Mouse (Mus musculus) stomach, embryonic 15.5 days (tissue): ENCODE measurements at regions not wholly inside any gene's neighbourhood (a gene's known extent, or its start where the extent isn't known, plus 50 kb on each side); places are given as distances from the start of the nearest gene placed in this dataset.

Experiments
- ATAC-seq: fragments of 200-750 bp; cut with Nextera tagmentation; 2 replicates; pipeline ENCODE4 v1.8.0; 2017; ENCODE audit warnings: low read depth, moderate number of reproducible peaks, moderate TSS enrichment; ENCODE audit not compliant: insufficient read depth, low FRiP score
- H3K27ac ChIP-seq: fragments of 300-500 bp; sonication (generic); 2 replicates; pipeline ENCODE4 v1.5.1; 2015; ENCODE audit warnings: mild to moderate bottlenecking, inconsistent platforms
- H3K27me3 ChIP-seq: fragments of 300-500 bp; sonication (generic); replicated peaks from 2 replicates; pipeline ENCODE4 v1.6.1; 2015; ENCODE audit warnings: inconsistent platforms
- H3K36me3 ChIP-seq: fragments of 300-500 bp; sonication (generic); 2 replicates; pipeline ENCODE4 v1.6.1; 2015; ENCODE audit warnings: inconsistent platforms
- H3K4me1 ChIP-seq: fragments of 300-500 bp; sonication (generic); 2 replicates; pipeline ENCODE4 v1.6.1; 2015; ENCODE audit warnings: inconsistent platforms
- H3K4me2 ChIP-seq: fragments of 300-500 bp; sonication (generic); 2 replicates; pipeline ENCODE4 v1.6.1; 2015; ENCODE audit warnings: mild to moderate bottlenecking, inconsistent platforms
- H3K4me3 ChIP-seq: fragments of 300-500 bp; sonication (generic); replicated peaks from 2 replicates; pipeline ENCODE4 v1.5.1; 2015; ENCODE audit warnings: inconsistent platforms
- H3K9ac ChIP-seq: fragments of 300-500 bp; sonication (generic); 2 replicates; pipeline ENCODE4 v1.6.1; 2015; ENCODE audit warnings: inconsistent platforms
- H3K9me3 ChIP-seq: fragments of 300-500 bp; sonication (generic); 2 replicates; pipeline ENCODE4 v1.6.1; 2016; ENCODE audit warnings: inconsistent platforms
- WGBS: fragments of 180-500 bp; shearing (Covaris S2); methylation state at CpG from one replicate; pipeline ENCODE4 v1.1.7; 2015; 5-methylcytosine and 5-hydroxymethylcytosine counted together

- WGBS, result 76% methylated on average over 2 of the region's 3 CpGs
- H3K4me2 ChIP-seq, result no peak overlapping the region
- H3K9ac ChIP-seq, result no peak overlapping the region
- no peaks in the 10 kb centered on the region for H3K36me3 ChIP-seq
- H3K4me1 ChIP-seq, result no peaks in the 10 kb centered on the region
- no peaks in the 10 kb centered on the region for H3K9me3 ChIP-seq
- no peak for ATAC-seq
- H3K27me3 ChIP-seq, result no peaks in the 10 kb centered on the region
- no peak overlapping the region for H3K27ac ChIP-seq
- H3K4me3 ChIP-seq, result no peak overlapping the region
Measured at GRCm38 (mm10) chr6:6657928-6658500, 79.6 kb upstream of the Sem1 start.

GRCm38 (mm10) chr6:6660072-6660471 lies 81.6 kb upstream of the Sem1 start:
- no peak overlapping the region for H3K27ac ChIP-seq
- H3K4me3 ChIP-seq, result no peak overlapping the region
- no peaks in the 10 kb centered on the region for H3K9me3 ChIP-seq
- H3K4me1 ChIP-seq, result no peaks in the 10 kb centered on the region
- H3K9ac ChIP-seq, result no peak overlapping the region
- no peak overlapping the region for H3K4me2 ChIP-seq
- 52% methylated on average over 5 of the region's 5 CpGs for WGBS
- no peak for ATAC-seq
- no peaks in the 10 kb centered on the region for H3K36me3 ChIP-seq
- no peaks in the 10 kb centered on the region for H3K27me3 ChIP-seq

GRCm38 (mm10) chr6:6666762-6667161 lies 88.3 kb upstream of the Sem1 start:
- no peak overlapping the region for H3K4me3 ChIP-seq
- no peaks in the 10 kb centered on the region for H3K27me3 ChIP-seq
- no peak overlapping the region for H3K4me2 ChIP-seq
- H3K4me1 ChIP-seq, result no peaks in the 10 kb centered on the region
- no peak overlapping the region for H3K27ac ChIP-seq
- 90% methylated on average over 5 of the region's 5 CpGs for WGBS
- no peaks in the 10 kb centered on the region for H3K9me3 ChIP-seq
- no peaks in the 10 kb centered on the region for H3K36me3 ChIP-seq
- ATAC-seq, result no peak
- H3K9ac ChIP-seq, result no peak overlapping the region

GRCm38 (mm10) chr6:6689241-6689640 lies 110.8 kb upstream of the Sem1 start:
- H3K27ac ChIP-seq, result no peak overlapping the region
- H3K36me3 ChIP-seq, result no peaks in the 10 kb centered on the region
- H3K9ac ChIP-seq, result no peak overlapping the region
- WGBS, result 68% methylated on average over 5 of the region's 5 CpGs
- H3K9me3 ChIP-seq, result no peaks in the 10 kb centered on the region
- no peaks in the 10 kb centered on the region for H3K27me3 ChIP-seq
- no peaks in the 10 kb centered on the region for H3K4me1 ChIP-seq
- no peak overlapping the region for H3K4me3 ChIP-seq
- ATAC-seq, result no peak
- H3K4me2 ChIP-seq, result no peak overlapping the region

- Histone ChIP-seq H3K27ac (no peak overlapping the region), H3K27me3 (no peaks in the 10 kb centered on the region), H3K4me2 (no peak overlapping the region), H3K9me3 (no peaks in the 10 kb centered on the region), H3K36me3 (no peaks in the 10 kb centered on the region), H3K4me1 (no peaks in the 10 kb centered on the region), H3K4me3 (no peak overlapping the region), H3K9ac (no peak overlapping the region)
- no peak for ATAC-seq
- 63% methylated on average over 5 of the region's 5 CpGs for WGBS
Measured at GRCm38 (mm10) chr6:6690188-6690587, 111.7 kb upstream of the Sem1 start.

- ATAC-seq, result no peak
- no peak overlapping the region for H3K4me3 ChIP-seq
- H3K27ac ChIP-seq, result no peak overlapping the region
- H3K36me3 ChIP-seq, result no peaks in the 10 kb centered on the region
- WGBS, result 83% methylated on average over 8 of the region's 8 CpGs
- H3K4me1 ChIP-seq, result no peaks in the 10 kb centered on the region
- no peaks in the 10 kb centered on the region for H3K27me3 ChIP-seq
- no peak overlapping the region for H3K9ac ChIP-seq
- no peaks in the 10 kb centered on the region for H3K9me3 ChIP-seq
- no peak overlapping the region for H3K4me2 ChIP-seq
Measured at GRCm38 (mm10) chr6:6692056-6692770, 113.8 kb upstream of the Sem1 start.

- Histone ChIP-seq H3K27me3 (no peaks in the 10 kb centered on the region), H3K36me3 (no peaks in the 10 kb centered on the region), H3K9me3 (no peaks in the 10 kb centered on the region), H3K4me3 (no peak overlapping the region), H3K9ac (no peak overlapping the region), H3K27ac (no peak overlapping the region), H3K4me2 (no peak overlapping the region), H3K4me1 (no peaks in the 10 kb centered on the region)
- 75% methylated on average over 11 of the region's 11 CpGs for WGBS
- ATAC-seq, result no peak
Measured at GRCm38 (mm10) chr6:6695742-6696430, 117.4 kb upstream of the Sem1 start.

- H3K4me2 ChIP-seq, result no peak overlapping the region
- no peaks in the 10 kb centered on the region for H3K36me3 ChIP-seq
- no peaks in the 10 kb centered on the region for H3K4me1 ChIP-seq
- no peak for ATAC-seq
- no peak overlapping the region for H3K9ac ChIP-seq
- WGBS, result 21% methylated on average over 10 of the region's 10 CpGs
- no peaks in the 10 kb centered on the region for H3K9me3 ChIP-seq
- H3K4me3 ChIP-seq, result no peak overlapping the region
- no peaks in the 10 kb centered on the region for H3K27me3 ChIP-seq
- no peak overlapping the region for H3K27ac ChIP-seq
Measured at GRCm38 (mm10) chr6:6697418-6697979, 119.0 kb upstream of the Sem1 start.

GRCm38 (mm10) chr6:6706729-6707128 lies 128.3 kb upstream of the Sem1 start:
- Histone ChIP-seq H3K27me3 (no peaks in the 10 kb centered on the region), H3K4me1 (no peaks in the 10 kb centered on the region), H3K27ac (no peak overlapping the region), H3K36me3 (no peaks in the 10 kb centered on the region), H3K9ac (no peak overlapping the region), H3K4me3 (no peak overlapping the region), H3K9me3 (no peaks in the 10 kb centered on the region), H3K4me2 (no peak overlapping the region)
- no peak for ATAC-seq
- WGBS, result 83% methylated on average over 4 of the region's 4 CpGs

- WGBS, result 68% methylated on average over 3 of the region's 3 CpGs
- no peaks in the 10 kb centered on the region for H3K4me1 ChIP-seq
- no peaks in the 10 kb centered on the region for H3K36me3 ChIP-seq
- H3K9ac ChIP-seq, result no peak overlapping the region
- H3K27me3 ChIP-seq, result no peaks in the 10 kb centered on the region
- H3K27ac ChIP-seq, result no peak overlapping the region
- no peak overlapping the region for H3K4me3 ChIP-seq
- ATAC-seq, result no peak
- H3K4me2 ChIP-seq, result no peak overlapping the region
- H3K9me3 ChIP-seq, result no peaks in the 10 kb centered on the region
Measured at GRCm38 (mm10) chr6:6709057-6709456, 130.6 kb upstream of the Sem1 start.

GRCm38 (mm10) chr6:6730259-6730658 lies 132.9 kb upstream of the Dlx6 start:
- H3K9ac ChIP-seq, result no peak overlapping the region
- H3K9me3 ChIP-seq, result no peaks in the 10 kb centered on the region
- no peak overlapping the region for H3K4me2 ChIP-seq
- no peaks in the 10 kb centered on the region for H3K36me3 ChIP-seq
- ATAC-seq, result no peak
- H3K4me1 ChIP-seq, result no peaks in the 10 kb centered on the region
- no peak overlapping the region for H3K27ac ChIP-seq
- H3K27me3 ChIP-seq, result no peaks in the 10 kb centered on the region
- 84% methylated on average over 3 of the region's 3 CpGs for WGBS
- no peak overlapping the region for H3K4me3 ChIP-seq

GRCm38 (mm10) chr6:6745394-6745793 lies 117.7 kb upstream of the Dlx6 start:
- WGBS, result 57% methylated on average over 3 of the region's 3 CpGs
- H3K27ac ChIP-seq, result no peak overlapping the region
- H3K36me3 ChIP-seq, result no peaks in the 10 kb centered on the region
- H3K4me3 ChIP-seq, result no peak overlapping the region
- no peaks in the 10 kb centered on the region for H3K4me1 ChIP-seq
- no peak for ATAC-seq
- no peaks in the 10 kb centered on the region for H3K27me3 ChIP-seq
- H3K4me2 ChIP-seq, result no peak overlapping the region
- H3K9me3 ChIP-seq, result no peaks in the 10 kb centered on the region
- H3K9ac ChIP-seq, result no peak overlapping the region
